Mouse (Mus musculus): ENCODE measurements around the gene Dnm3. TPM values are rescaled to one million over a fixed set of nuclear protein-coding genes. Genes with fewer than 3 reads are reported as not detected.
A peak's percentile ranks its signal among the peaks of the same experiment; 100 is the strongest.

Gene Dnm3
- total RNA-seq, 2 experiments from 2014 or later, result 0.15 TPM; not detected in 1

GRCm38 (mm10) chr1:161970874-161971273, 507.0 kb downstream of the Dnm3 start:
- ATAC-seq (ENCODE audit: poor library complexity, severe bottlenecking), result no peak

GRCm38 (mm10) chr1:161968589-161969407, 509.0 kb downstream of the Dnm3 start, which contains the start of gene Pigc:
TSS of gene Pigc (plus strand) at chr1:161969186.
- peak; percentile 97 for ATAC-seq (ENCODE audit: poor library complexity, severe bottlenecking)

GRCm38 (mm10) chr1:161967936-161968335, 509.9 kb downstream of the Dnm3 start:
- no peak for ATAC-seq (ENCODE audit: poor library complexity, severe bottlenecking)

GRCm38 (mm10) chr1:161962465-161963377, 515.1 kb downstream of the Dnm3 start:
- peak; percentile 87 for ATAC-seq (ENCODE audit: poor library complexity, severe bottlenecking)

GRCm38 (mm10) chr1:161957964-161958950, 519.6 kb downstream of the Dnm3 start:
- ATAC-seq (ENCODE audit: poor library complexity, severe bottlenecking), result no peak

GRCm38 (mm10) chr1:161955846-161956245, 522.0 kb downstream of the Dnm3 start:
- ATAC-seq (ENCODE audit: poor library complexity, severe bottlenecking), result no peak

- ATAC-seq (ENCODE audit: poor library complexity, severe bottlenecking), result no peak
Measured at GRCm38 (mm10) chr1:161952599-161952998, 525.2 kb downstream of the Dnm3 start.

GRCm38 (mm10) chr1:161951009-161951779, 526.6 kb downstream of the Dnm3 start:
- no peak for ATAC-seq (ENCODE audit: poor library complexity, severe bottlenecking)

DNA sequence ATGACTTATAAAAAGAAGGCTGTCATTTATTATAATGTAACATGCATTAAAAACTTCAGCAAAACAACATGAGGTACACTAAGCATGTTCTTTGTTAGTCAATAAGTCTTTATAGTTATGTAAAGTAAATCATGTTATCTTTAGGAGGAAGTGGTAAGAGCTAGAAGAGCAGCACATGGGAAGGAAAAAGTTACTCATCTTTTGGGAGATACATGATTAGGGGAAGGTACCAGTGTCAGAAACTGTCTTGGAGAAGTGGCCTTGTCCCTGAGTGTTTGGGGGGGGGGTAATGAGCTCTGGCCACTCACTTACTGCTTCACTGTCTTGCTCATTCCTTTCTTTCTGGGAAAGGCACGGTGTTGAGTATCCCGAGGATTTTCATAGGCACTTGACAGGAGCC, 535.8 kb downstream of the Dnm3 start:
- ATAC-seq (ENCODE audit: poor library complexity, severe bottlenecking), result no peak

Other genes starting within 250 kb of the Dnm3 start
- 1.9 and 3.2 TPM in 2 replicates for gene Mettl13, start 70.5 kb upstream of the Dnm3 start, total RNA-seq (2015)
- gene Mettl13, start 70.5 kb upstream of the Dnm3 start, total RNA-seq (2017), result 4.7 and 5.8 TPM in 2 replicates
- 78.4 and 90.1 TPM in 2 replicates for gene Vamp4, start 92.5 kb upstream of the Dnm3 start, total RNA-seq (2015)
- 43.3 and 43.5 TPM in 2 replicates for gene Vamp4, start 92.5 kb upstream of the Dnm3 start, total RNA-seq (2017)
- gene Myoc, start 161.1 kb upstream of the Dnm3 start, total RNA-seq (2015), result not detected in 2 replicates
- gene Myoc, start 161.1 kb upstream of the Dnm3 start, total RNA-seq (2017), result not detected in 2 replicates
- not detected in 2 replicates for gene Myocos, start 180.2 kb upstream of the Dnm3 start, total RNA-seq (2015)
- not detected in 2 replicates for gene Myocos, start 180.2 kb upstream of the Dnm3 start, total RNA-seq (2017)